Mouse (Mus musculus): ENCODE results near the gene Dus1l. TPM values are rescaled to one million over a fixed set of nuclear protein-coding genes. Genes with fewer than 3 reads are reported as not detected.
"Not testable (repeated sequence)": the region's sequence is repeated elsewhere in the genome, so short reads cannot be mapped to it uniquely, and the experiment has no call there.

Dus1l gene
- polyA plus RNA-seq (2015; fragmentation: Nextera tagmentation; extraction: Ambion mirVana) = 66.0 and 73.0 TPM in 2 replicates

- Histone ChIP-seq H3K9me3 (replicated peaks; ENCODE audit: low read length) (no peaks in the 10 kb centered on the region), H3K4me2 (ENCODE audit: low read length) (peak within 1 kb of the TSS; percentile 80), H3K27ac (peak within 1 kb of the TSS; percentile 81), H3K4me1 (replicated peaks; ENCODE audit: insufficient read depth, low read length) (no peaks in the 10 kb centered on the region; the same call in 1 of the 2 replicates), H3K36me3 (ENCODE audit: insufficient read depth, low read length) (peaks cover 23% of the 10 kb centered on the region), H3K9ac (ENCODE audit: low read depth, low read length) (peak within 1 kb of the TSS; percentile 97), H3K27me3 (ENCODE audit: insufficient read depth, low read length) (no peaks in the 10 kb centered on the region), H3K4me3 (replicated peaks; ENCODE audit: low read depth, low read length) (peak within 1 kb of the TSS; percentile 96)
- peak; percentile 5; the same call in 1 of the 2 replicates for TF ChIP-seq CTCF (IDR thresholded peaks at IDR 0.05; ENCODE audit: low read depth)
- ATAC-seq (replicated peaks; ENCODE audit: low FRiP score, low read depth) (peak; percentile 83), DNase-seq (ENCODE audit: low spot score) (peak; percentile 97)
- WGBS = 2% methylated on average over 59 of the region's 59 CpGs
These were observed at the start of gene Dus1l for GRCm38 (mm10) chr11:120795756-120796613. Dus1l (minus strand) TSS chr11:120796403.

DNA sequence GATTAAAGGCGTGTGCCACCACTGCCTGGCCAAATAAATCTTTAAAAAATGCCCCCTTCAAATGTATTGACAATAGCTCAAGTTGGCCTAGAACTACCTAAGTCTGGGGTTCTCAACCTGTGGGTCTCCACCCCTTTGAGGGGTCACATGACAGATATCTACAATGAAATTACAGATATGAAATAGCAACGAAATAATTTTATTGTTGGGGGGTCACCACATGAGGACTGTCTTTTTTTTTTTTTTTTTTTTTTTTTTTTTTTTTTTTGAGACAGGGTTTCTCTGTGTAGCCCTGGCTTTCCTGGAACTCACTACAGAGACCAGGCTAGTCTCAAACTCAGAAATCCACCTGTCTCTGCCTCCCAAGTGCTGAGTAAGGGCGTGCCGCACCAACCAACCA lies 48.1 kb upstream of the Dus1l start:
- Histone ChIP-seq H3K9me3 (replicated peaks; ENCODE audit: low read length) (no peaks in the 10 kb centered on the region), H3K4me1 (replicated peaks; ENCODE audit: insufficient read depth, low read length) (no peaks in the 10 kb centered on the region), H3K27ac (no peak overlapping the region), H3K4me2 (ENCODE audit: low read length) (no peak overlapping the region), H3K4me3 (replicated peaks; ENCODE audit: low read depth, low read length) (no peak overlapping the region), H3K9ac (ENCODE audit: low read depth, low read length) (no peak overlapping the region), H3K36me3 (ENCODE audit: insufficient read depth, low read length) (no peaks in the 10 kb centered on the region), H3K27me3 (ENCODE audit: insufficient read depth, low read length) (no peaks in the 10 kb centered on the region)
- 85% methylated on average over 4 of the region's 4 CpGs for WGBS
- TF ChIP-seq CTCF (IDR thresholded peaks at IDR 0.05; ENCODE audit: low read depth) = no peak
- no peak for ATAC-seq (replicated peaks; ENCODE audit: low FRiP score, low read depth)
- no peak for DNase-seq (ENCODE audit: low spot score)

DNA sequence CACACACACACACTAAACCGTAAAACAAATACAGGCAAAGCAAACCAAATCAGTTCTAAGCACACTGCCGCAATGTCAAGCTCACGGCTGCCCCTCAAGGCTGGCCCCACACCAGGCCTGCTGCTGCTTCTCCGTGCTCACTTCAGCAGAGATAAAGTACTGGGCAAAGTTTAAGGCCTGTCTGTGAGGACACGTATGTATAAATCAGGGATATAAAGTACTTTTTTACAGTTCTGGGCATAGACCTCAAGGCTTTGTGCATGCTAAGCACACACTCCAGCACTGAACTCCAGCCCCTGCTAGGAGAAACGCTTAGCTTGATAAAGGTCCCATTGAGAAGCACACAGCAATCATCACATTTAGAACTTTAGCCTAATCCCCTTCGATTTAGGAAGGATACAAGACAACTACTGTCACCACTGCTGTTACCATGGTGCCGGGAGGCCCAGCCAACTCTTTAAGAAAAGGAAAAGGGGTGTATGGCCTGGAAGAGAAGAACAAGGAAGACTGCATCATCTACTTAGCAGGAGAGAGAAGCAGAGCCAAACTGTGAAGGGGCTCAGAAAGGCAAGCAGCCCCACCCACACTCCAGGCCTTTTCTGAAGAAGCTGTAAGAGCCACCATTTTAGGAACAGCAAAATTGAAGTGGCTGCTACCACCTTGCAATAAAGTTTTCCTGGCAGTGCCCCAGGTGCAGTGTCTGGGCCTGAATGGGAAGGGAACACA lies 37.5 kb upstream of the Dus1l start:
- Histone ChIP-seq H3K9ac (ENCODE audit: low read depth, low read length) (no peak overlapping the region), H3K9me3 (replicated peaks; ENCODE audit: low read length) (no peaks in the 10 kb centered on the region), H3K27me3 (ENCODE audit: insufficient read depth, low read length) (no peaks in the 10 kb centered on the region), H3K4me1 (replicated peaks; ENCODE audit: insufficient read depth, low read length) (no peaks in the 10 kb centered on the region), H3K36me3 (ENCODE audit: insufficient read depth, low read length) (0 out of 2 replicates have a peak, but pooled peaks cover 5% of the 10 kb centered on the region), H3K27ac (no peak overlapping the region), H3K4me3 (replicated peaks; ENCODE audit: low read depth, low read length) (no peak overlapping the region), H3K4me2 (ENCODE audit: low read length) (no peak overlapping the region)
- 69% methylated on average over 8 of the region's 8 CpGs for WGBS
- no peak for DNase-seq (ENCODE audit: low spot score)
- TF ChIP-seq CTCF (IDR thresholded peaks at IDR 0.05; ENCODE audit: low read depth) = no peak
- ATAC-seq (replicated peaks; ENCODE audit: low FRiP score, low read depth) = no peak

DNA sequence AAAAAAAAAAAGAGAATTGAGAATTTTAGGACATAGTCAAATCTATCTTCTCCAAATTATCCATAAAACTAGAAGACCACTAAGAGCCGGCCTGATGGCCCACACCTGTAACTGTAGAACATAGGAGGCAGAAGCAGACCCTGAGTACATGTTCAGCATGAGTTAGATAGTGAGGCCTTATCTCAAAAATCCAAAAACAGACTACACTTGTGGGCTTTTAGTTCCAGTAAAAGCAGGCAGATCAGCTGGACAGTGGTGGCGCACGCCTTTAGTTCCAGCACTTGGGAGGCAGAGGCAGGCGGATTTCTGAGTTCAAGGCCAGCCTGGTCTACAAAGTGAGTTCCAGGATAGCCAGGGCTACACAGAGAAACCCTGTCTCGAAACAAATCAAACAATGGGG lies 36.8 kb upstream of the Dus1l start:
- ATAC-seq (replicated peaks; ENCODE audit: low FRiP score, low read depth); DNase-seq (ENCODE audit: low spot score); H3K27ac ChIP-seq; H3K36me3 ChIP-seq (ENCODE audit: insufficient read depth, low read length); H3K4me1 ChIP-seq (replicated peaks; ENCODE audit: insufficient read depth, low read length); H3K9ac ChIP-seq (ENCODE audit: low read depth, low read length); H3K9me3 ChIP-seq (replicated peaks; ENCODE audit: low read length); H3K27me3 ChIP-seq (ENCODE audit: insufficient read depth, low read length); H3K4me3 ChIP-seq (replicated peaks; ENCODE audit: low read depth, low read length); H3K4me2 ChIP-seq (ENCODE audit: low read length): not testable (repeated sequence)
- WGBS = 96% methylated on average over 5 of the region's 5 CpGs

- no peak overlapping the region for H3K9ac ChIP-seq (ENCODE audit: low read depth, low read length)
- ATAC-seq (replicated peaks; ENCODE audit: low FRiP score, low read depth) = no peak
- H3K27ac ChIP-seq = no peak overlapping the region
- TF ChIP-seq CTCF (IDR thresholded peaks at IDR 0.05; ENCODE audit: low read depth) = no peak
- WGBS = 81% methylated on average over 3 of the region's 3 CpGs
- no peaks in the 10 kb centered on the region for H3K9me3 ChIP-seq (replicated peaks; ENCODE audit: low read length)
- H3K4me1 ChIP-seq (replicated peaks; ENCODE audit: insufficient read depth, low read length) = no peaks in the 10 kb centered on the region
- H3K27me3 ChIP-seq (ENCODE audit: insufficient read depth, low read length) = no peaks in the 10 kb centered on the region
- H3K36me3 ChIP-seq (ENCODE audit: insufficient read depth, low read length) = 0 out of 2 replicates have a peak, but pooled peaks cover 5% of the 10 kb centered on the region
- no peak overlapping the region for H3K4me3 ChIP-seq (replicated peaks; ENCODE audit: low read depth, low read length)
- no peak overlapping the region for H3K4me2 ChIP-seq (ENCODE audit: low read length)
- DNase-seq (ENCODE audit: low spot score) = no peak
These were observed 35.6 kb upstream of the Dus1l start for GRCm38 (mm10) chr11:120831659-120832440.

GRCm38 (mm10) chr11:120830686-120831085 lies 34.5 kb upstream of the Dus1l start:
- TF ChIP-seq CTCF (IDR thresholded peaks at IDR 0.05; ENCODE audit: low read depth) = no peak

More at GRCm38 (mm10) chr11:120830686-120831085, 34.5 kb upstream of the Dus1l start:
- Histone ChIP-seq H3K27me3 (ENCODE audit: insufficient read depth, low read length) (no peaks in the 10 kb centered on the region), H3K4me1 (replicated peaks; ENCODE audit: insufficient read depth, low read length) (peaks cover under 1% of the 10 kb centered on the region; the same call in 1 of the 2 replicates), H3K4me2 (ENCODE audit: low read length) (no peak overlapping the region), H3K4me3 (replicated peaks; ENCODE audit: low read depth, low read length) (no peak overlapping the region), H3K36me3 (ENCODE audit: insufficient read depth, low read length) (0 out of 2 replicates have a peak, but pooled peaks cover 5% of the 10 kb centered on the region), H3K9me3 (replicated peaks; ENCODE audit: low read length) (no peaks in the 10 kb centered on the region), H3K9ac (ENCODE audit: low read depth, low read length) (0 out of 2 replicates have a peak overlapping the region, but pooled peaks have one; percentile 31), H3K27ac (no peak overlapping the region)
- WGBS = 81% methylated on average over 12 of the region's 12 CpGs
- no peak for DNase-seq (ENCODE audit: low spot score)
- ATAC-seq (replicated peaks; ENCODE audit: low FRiP score, low read depth) = no peak

Data from kidney, postnatal 0 days (tissue).